Comparison of ENCODE assay signal across 22 mouse cellular contexts in the genomic region with DNA sequence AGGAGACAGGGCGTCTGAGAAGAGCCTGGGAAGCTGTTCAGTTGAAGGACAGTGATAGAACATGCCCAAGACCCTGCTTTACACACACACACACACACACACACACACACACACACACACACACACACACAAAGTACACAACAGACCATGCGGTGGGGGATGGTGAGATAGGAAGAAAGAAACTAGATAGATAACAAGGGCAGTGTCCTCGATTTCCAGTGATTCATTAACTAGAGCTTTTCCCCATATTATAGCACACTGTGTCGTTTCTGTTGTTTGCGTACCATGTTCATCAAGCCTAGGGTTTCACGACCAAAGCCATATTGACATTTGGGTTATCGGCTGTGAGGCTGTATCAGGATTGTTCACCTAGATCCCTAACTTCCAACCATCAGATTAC. TPM values are rescaled to one million over a fixed set of nuclear protein-coding genes. Genes with fewer than 3 reads are reported as not detected.
DNase-seq lines count a peak whose midpoint lies in the region; ATAC-seq and TF ChIP-seq lines count a peak whose summit lies in the region.
"Had no signal": no experiment of that assay in that cellular context is flagged by ENCODE, and none has a peak within 500 bp of the region (broad histone marks: within the 10 kb centered on the region; RNA-seq: fewer than 3 reads in every experiment).

No protein-coding gene starts in this region.

- H3K27me3 ChIP-seq in liver, embryonic 11.5 days (replicated peaks; ENCODE audit: control insufficient read depth, insufficient read depth, low read length): no peaks in the 10 kb centered on the region
- no peaks in the 10 kb centered on the region for H3K27me3 ChIP-seq in liver, embryonic 14.5 days (ENCODE audit: control insufficient read depth, insufficient read depth, low read length)
- no peaks in the 10 kb centered on the region for H3K27me3 ChIP-seq in small intestine, adult 2 months (ENCODE audit: control insufficient read depth, insufficient read depth, low read length)
- no peaks in the 10 kb centered on the region for H3K27me3 ChIP-seq in embryonic facial prominence, embryonic 10.5 days (replicated peaks; ENCODE audit: low read depth, poor library complexity, severe bottlenecking)
- H3K27me3 ChIP-seq: embryonic facial prominence, embryonic 12.5 days; forebrain, embryonic 15.5 days; heart, embryonic 13.5 days; hindbrain, embryonic 12.5 days had no signal

- no peak overlapping the region for H3K4me3 ChIP-seq in liver, embryonic 11.5 days (ENCODE audit: low read depth, low read length)
- H3K4me3 ChIP-seq in liver, embryonic 14.5 days (ENCODE audit: insufficient read depth in 1 of 2, low read depth in 2 of 2, low read length in 2 of 2): no peak overlapping the region
- H3K4me3 ChIP-seq in small intestine, adult 2 months (ENCODE audit: low read depth, low read length): no peak overlapping the region
- H3K4me3 ChIP-seq in embryonic facial prominence, embryonic 10.5 days: no peak overlapping the region
- H3K4me3 ChIP-seq: embryonic facial prominence, embryonic 12.5 days; forebrain, embryonic 15.5 days; heart, embryonic 13.5 days; hindbrain, embryonic 12.5 days had no signal

- intact Hi-C loops in left cerebral cortex, postnatal 4 days (cut with DNase I): loop anchor here (5.0 kb wide), 1 partner anchor 302 kb away; no protein-coding TSS in a partner anchor

- H3K4me2 ChIP-seq in liver, embryonic 11.5 days: no peak overlapping the region
- no peak overlapping the region for H3K4me2 ChIP-seq in liver, embryonic 14.5 days (ENCODE audit: low read depth)
- H3K4me2 ChIP-seq: embryonic facial prominence, embryonic 12.5 days; forebrain, embryonic 15.5 days; heart, embryonic 13.5 days; hindbrain, embryonic 12.5 days had no signal

- WGBS in liver, embryonic 11.5 days: 75% methylated on average over 7 of the region's 7 CpGs
- WGBS in liver, embryonic 14.5 days (ENCODE audit: insufficient replicate concordance): 60% methylated on average over 7 of the region's 7 CpGs
- WGBS in small intestine, adult 2 months: 34% methylated on average over 7 of the region's 7 CpGs
- WGBS in embryonic facial prominence, embryonic 10.5 days: 90% methylated on average over 7 of the region's 7 CpGs

- H3K4me1 ChIP-seq in liver, embryonic 11.5 days (replicated peaks; ENCODE audit: control insufficient read depth, insufficient read depth, low read length): peaks cover 10% of the 10 kb centered on the region
- H3K4me1 ChIP-seq in liver, embryonic 14.5 days (replicated peaks; ENCODE audit: control insufficient read depth in 2 of 2, insufficient read depth in 2 of 2, low read length in 1 of 2): peaks cover 0 to 20% of the 10 kb centered on the region in 2 experiments; a peak in 3 of 4 replicates
- peaks cover 6% of the 10 kb centered on the region; the same call in 1 of the 2 replicates for H3K4me1 ChIP-seq in small intestine, adult 2 months (ENCODE audit: control insufficient read depth, insufficient read depth, insufficient read length, low read length)
- peaks cover 11% of the 10 kb centered on the region for H3K4me1 ChIP-seq in embryonic facial prominence, embryonic 10.5 days
- H3K4me1 ChIP-seq: forebrain, embryonic 15.5 days; hindbrain, embryonic 12.5 days had no signal

- TF ChIP-seq CTCF in liver, embryonic 14.5 days (IDR thresholded peaks at IDR 0.05; ENCODE audit: low read depth): no peak
- no peak for TF ChIP-seq CTCF in small intestine, adult 2 months (IDR thresholded peaks at IDR 0.05; ENCODE audit: extremely low read depth, insufficient read length, insufficient replicate concordance, low read depth, low read length)

- DNase-seq in liver: peak; percentile 18
- no peak for DNase-seq in liver, embryonic 11.5 days (ENCODE audit: low spot score)
- DNase-seq in liver, embryonic 14.5 days (ENCODE audit: low read depth in 3 of 3, low spot score in 3 of 3): no peak
- DNase-seq in embryonic facial prominence, embryonic 10.5 days (ENCODE audit: low spot score): no peak
- DNase-seq in right cerebral cortex, adult 18-20 months: no peak
- no peak for DNase-seq in left cerebral cortex, postnatal 4 days
- DNase-seq: adrenal gland, adult 8-10 months; adrenal gland, postnatal 36 days; B cell, adult 2 months; cerebellum, adult 8-10 months; cerebellum, postnatal 14 days; embryo, embryonic 11 days; gastrocnemius, postnatal 36 days; heart, adult 11 months; heart, postnatal 4 days had no signal

- no peaks in the 10 kb centered on the region for H3K9me3 ChIP-seq in liver, embryonic 11.5 days (ENCODE audit: control insufficient read depth, low read length)
- no peaks in the 10 kb centered on the region for H3K9me3 ChIP-seq in liver, embryonic 14.5 days (ENCODE audit: control insufficient read depth, low read length)
- H3K9me3 ChIP-seq in embryonic facial prominence, embryonic 10.5 days: no peaks in the 10 kb centered on the region
- H3K9me3 ChIP-seq: embryonic facial prominence, embryonic 12.5 days; forebrain, embryonic 15.5 days; G1E; heart, embryonic 13.5 days; hindbrain, embryonic 12.5 days had no signal

- ATAC-seq in liver, embryonic 11.5 days (replicated peaks; ENCODE audit: low FRiP score): no peak
- ATAC-seq in liver, embryonic 14.5 days (ENCODE audit: insufficient read depth): peak; percentile 19; the same call in 1 of the 2 replicates
- ATAC-seq: CD4-positive, CD25-positive, alpha-beta regulatory T cell, adult 4 months; forebrain, embryonic 15.5 days had no signal

- no peak overlapping the region for H3K9ac ChIP-seq in liver, embryonic 11.5 days (ENCODE audit: low read depth, low read length)
- H3K9ac ChIP-seq in liver, embryonic 14.5 days (replicated peaks): no peak overlapping the region
- H3K9ac ChIP-seq: embryonic facial prominence, embryonic 12.5 days; forebrain, embryonic 15.5 days; heart, embryonic 13.5 days; hindbrain, embryonic 12.5 days had no signal

- no peak for TF ChIP-seq POLR2A in small intestine, adult 2 months (IDR thresholded peaks at IDR 0.05; ENCODE audit: low read depth, low read length)

- H3K36me3 ChIP-seq in liver, embryonic 11.5 days (ENCODE audit: control insufficient read depth, insufficient read depth, low read length): peaks cover 9% of the 10 kb centered on the region; the same call in 1 of the 2 replicates
- H3K36me3 ChIP-seq in liver, embryonic 14.5 days (replicated peaks; ENCODE audit: control insufficient read depth, insufficient read depth, low read depth): peaks cover 7% of the 10 kb centered on the region; the same call in 1 of the 2 replicates
- H3K36me3 ChIP-seq in small intestine, adult 2 months (ENCODE audit: control insufficient read depth, insufficient read depth, low read length): peaks cover 11% of the 10 kb centered on the region
- H3K36me3 ChIP-seq in embryonic facial prominence, embryonic 10.5 days (replicated peaks): peaks cover 25% of the 10 kb centered on the region
- H3K36me3 ChIP-seq: forebrain, embryonic 15.5 days had no signal

- TF ChIP-seq EP300 in liver, embryonic 14.5 days (IDR thresholded peaks at IDR 0.05; ENCODE audit: low read depth): no peak

- H3K27ac ChIP-seq in liver, embryonic 11.5 days (ENCODE audit: low read depth, low read length): no peak overlapping the region
- no peak overlapping the region for H3K27ac ChIP-seq in liver, embryonic 14.5 days
- peak overlapping the region; percentile 15; the same call in 1 of the 2 replicates for H3K27ac ChIP-seq in small intestine, adult 2 months (ENCODE audit: insufficient read depth, low read depth, low read length)
- H3K27ac ChIP-seq in embryonic facial prominence, embryonic 10.5 days (replicated peaks): no peak overlapping the region
- H3K27ac ChIP-seq: embryonic facial prominence, embryonic 12.5 days; forebrain, embryonic 15.5 days; heart, embryonic 13.5 days; hindbrain, embryonic 12.5 days had no signal

RNA-seq across cellular contexts. Expression of a gene that starts 28.8 kb away (rescaled TPM):
- 6.4 and 7.4 TPM in 2 replicates for polyA plus RNA-seq in liver, embryonic 11.5 days (2014; fragmentation: Nextera tagmentation; extraction: Ambion mirVana)
- polyA plus RNA-seq in liver, embryonic 14.5 days (2012; rRNA removed): 2.2 and 2.3 TPM in 2 replicates
- polyA plus RNA-seq in liver, embryonic 14.5 days (2014; fragmentation: Nextera tagmentation; extraction: Ambion mirVana): 2.2 and 2.5 TPM in 2 replicates
- polyA plus RNA-seq in small intestine, adult 2 months (2012; rRNA removed): 1.0 and 2.8 TPM in 2 replicates
- 12.1 and 12.8 TPM in 2 replicates for polyA plus RNA-seq in embryonic facial prominence, embryonic 10.5 days (2016; fragmentation: Nextera tagmentation; extraction: Ambion mirVana)
- 1 to 10 TPM; 8.2 to 8.6 TPM for total RNA-seq in left cerebral cortex, postnatal 4 days (2021)
